23 mouse cellular contexts compared by ENCODE assay signal in genomic region chr12:108888632-108889031, GRCm38 (mm10).
"Had no signal": no experiment of that assay in that cellular context is flagged by ENCODE, and none has a peak within 500 bp of the region (broad histone marks: within the 10 kb centered on the region; RNA-seq: fewer than 3 reads in every experiment).

No protein-coding gene starts in this region.

- H3K27ac ChIP-seq: heart, adult 2 months; heart, embryonic 13.5 days; heart, embryonic 15.5 days; hindbrain, embryonic 13.5 days; hindbrain, embryonic 15.5 days; hindbrain, postnatal 0 days; kidney, embryonic 15.5 days; kidney, postnatal 0 days; left cerebral cortex, adult 2 months; limb, embryonic 10.5 days; limb, embryonic 12.5 days had no signal

- H3K4me2 ChIP-seq: heart, embryonic 11.5 days; heart, embryonic 13.5 days; heart, embryonic 15.5 days; hindbrain, embryonic 13.5 days; hindbrain, embryonic 15.5 days; kidney, embryonic 15.5 days; limb, embryonic 12.5 days had no signal

- H3K4me3 ChIP-seq: heart, adult 2 months; heart, embryonic 13.5 days; heart, embryonic 15.5 days; hindbrain, embryonic 13.5 days; hindbrain, embryonic 15.5 days; kidney, embryonic 15.5 days; left cerebral cortex, adult 2 months; limb, embryonic 10.5 days; limb, embryonic 12.5 days had no signal

- H3K27me3 ChIP-seq: heart, embryonic 13.5 days; heart, embryonic 15.5 days; hindbrain, embryonic 13.5 days; hindbrain, embryonic 15.5 days; kidney, embryonic 15.5 days; limb, embryonic 12.5 days had no signal

- H3K9ac ChIP-seq: forebrain, postnatal 0 days; heart, embryonic 13.5 days; heart, embryonic 15.5 days; hindbrain, embryonic 13.5 days; hindbrain, embryonic 15.5 days; kidney, embryonic 15.5 days; limb, embryonic 12.5 days had no signal

- DNase-seq: forebrain, postnatal 0 days; gastrocnemius, postnatal 14 days; gastrocnemius, postnatal 36 days; heart, adult 11 months; heart, adult 2 months; heart, postnatal 14 days; heart, postnatal 36 days; kidney, adult 11 months; kidney, adult 2 months; kidney, adult 9 months; kidney, postnatal 14 days; kidney, postnatal 36 days had no signal

- ATAC-seq: forebrain, postnatal 0 days; hindbrain, postnatal 0 days had no signal

- H3K9me3 ChIP-seq: heart, embryonic 13.5 days; heart, embryonic 15.5 days; hindbrain, embryonic 13.5 days; hindbrain, embryonic 15.5 days; kidney, embryonic 15.5 days; limb, embryonic 10.5 days; limb, embryonic 12.5 days had no signal
